Mouse (Mus musculus): ENCODE measurements around the gene Pip5kl1. TPM values are rescaled to one million over a fixed set of nuclear protein-coding genes. Genes with fewer than 3 reads are reported as not detected.

Gene Pip5kl1
- polyA plus RNA-seq, 1 experiment: not detected

DNA sequence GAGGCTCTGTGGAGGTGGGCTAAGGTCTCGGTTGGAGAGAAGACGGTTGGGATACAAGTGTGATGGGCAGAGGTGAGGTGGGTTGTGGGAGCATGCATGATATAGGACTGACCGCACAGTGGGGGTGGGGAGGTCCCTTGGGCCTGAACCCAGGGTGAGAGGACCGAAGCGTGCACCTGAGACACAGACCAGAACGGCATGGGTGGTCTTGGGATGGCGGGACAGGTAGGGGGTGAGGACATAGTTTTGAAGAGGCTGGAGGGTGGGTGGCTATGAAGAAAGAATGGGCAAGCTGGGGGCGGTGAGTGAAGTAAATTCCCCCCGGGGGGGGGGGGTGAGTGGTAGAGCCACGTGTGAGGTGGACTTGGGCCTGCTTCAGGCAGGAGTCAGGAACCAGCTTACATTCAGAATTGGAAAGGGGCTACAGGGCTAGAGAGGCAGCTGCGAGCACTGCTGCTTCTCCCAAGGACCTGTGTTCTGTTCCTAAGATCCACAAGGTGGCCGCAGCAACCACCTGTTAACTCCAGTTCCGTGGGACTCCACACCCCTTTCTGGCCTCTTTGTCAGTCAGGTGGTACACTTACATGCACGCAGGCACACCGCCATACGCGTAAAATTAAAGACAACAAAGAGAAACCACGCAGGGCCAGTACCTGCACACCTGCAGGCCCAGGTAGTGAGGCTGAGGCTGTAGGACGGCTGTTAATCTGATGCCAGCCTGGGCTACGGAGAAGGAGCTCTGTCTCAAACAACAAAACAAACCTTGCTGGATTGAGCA lies 52.9 kb downstream of the Pip5kl1 start:
- Histone ChIP-seq H3K9me3 (ENCODE audit: control insufficient read depth, low read length) (no peaks in the 10 kb centered on the region), H3K4me1 (ENCODE audit: control insufficient read depth) (peaks cover 25% of the 10 kb centered on the region), H3K27me3 (ENCODE audit: control insufficient read depth) (no peaks in the 10 kb centered on the region), H3K36me3 (ENCODE audit: control insufficient read depth) (no peaks in the 10 kb centered on the region), H3K4me3 (replicated peaks) (no peak overlapping the region)
- no peak for TF ChIP-seq GATA1 (IDR thresholded peaks at IDR 0.05; ENCODE audit: low read length)
- no peak for TF ChIP-seq TAL1 (IDR thresholded peaks at IDR 0.05; ENCODE audit: low read length)

- Histone ChIP-seq H3K4me1 (ENCODE audit: control insufficient read depth) (peaks cover 25% of the 10 kb centered on the region), H3K27me3 (ENCODE audit: control insufficient read depth) (no peaks in the 10 kb centered on the region), H3K9me3 (ENCODE audit: control insufficient read depth, low read length) (no peaks in the 10 kb centered on the region), H3K4me3 (replicated peaks) (no peak overlapping the region), H3K36me3 (ENCODE audit: control insufficient read depth) (no peaks in the 10 kb centered on the region)
- TF ChIP-seq GATA1 (IDR thresholded peaks at IDR 0.05; ENCODE audit: low read length) (no peak), TAL1 (IDR thresholded peaks at IDR 0.05; ENCODE audit: low read length) (no peak)
Measured at GRCm38 (mm10) chr2:32628044-32628550, 53.5 kb downstream of the Pip5kl1 start.

DNA sequence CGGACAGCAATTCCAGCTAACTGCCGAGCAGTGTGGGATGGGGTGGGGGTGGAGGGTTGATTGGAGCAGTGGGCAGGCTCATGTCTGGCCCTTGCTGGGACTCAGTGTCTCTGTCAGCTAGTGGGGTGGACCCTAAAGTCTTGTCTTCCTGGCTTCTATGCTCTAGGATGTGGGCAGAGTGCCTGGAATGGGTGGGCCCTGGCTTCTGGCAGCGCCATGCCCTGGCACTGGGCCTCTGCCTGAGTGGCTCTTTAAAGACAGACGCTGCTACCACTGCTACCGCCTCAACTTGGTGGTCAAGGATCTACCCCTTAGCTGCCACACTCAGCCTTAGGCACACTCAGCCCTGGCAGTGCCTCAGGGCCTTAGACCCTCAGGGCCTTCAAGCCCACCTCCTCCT lies 54.1 kb downstream of the Pip5kl1 start:
- no peak for TF ChIP-seq GATA1 (IDR thresholded peaks at IDR 0.05; ENCODE audit: low read length)
- no peak for TF ChIP-seq TAL1 (IDR thresholded peaks at IDR 0.05; ENCODE audit: low read length)
- Histone ChIP-seq H3K4me1 (ENCODE audit: control insufficient read depth) (peaks cover 25% of the 10 kb centered on the region), H3K36me3 (ENCODE audit: control insufficient read depth) (no peaks in the 10 kb centered on the region), H3K27me3 (ENCODE audit: control insufficient read depth) (no peaks in the 10 kb centered on the region), H3K9me3 (ENCODE audit: control insufficient read depth, low read length) (no peaks in the 10 kb centered on the region), H3K4me3 (replicated peaks) (no peak overlapping the region)

DNA sequence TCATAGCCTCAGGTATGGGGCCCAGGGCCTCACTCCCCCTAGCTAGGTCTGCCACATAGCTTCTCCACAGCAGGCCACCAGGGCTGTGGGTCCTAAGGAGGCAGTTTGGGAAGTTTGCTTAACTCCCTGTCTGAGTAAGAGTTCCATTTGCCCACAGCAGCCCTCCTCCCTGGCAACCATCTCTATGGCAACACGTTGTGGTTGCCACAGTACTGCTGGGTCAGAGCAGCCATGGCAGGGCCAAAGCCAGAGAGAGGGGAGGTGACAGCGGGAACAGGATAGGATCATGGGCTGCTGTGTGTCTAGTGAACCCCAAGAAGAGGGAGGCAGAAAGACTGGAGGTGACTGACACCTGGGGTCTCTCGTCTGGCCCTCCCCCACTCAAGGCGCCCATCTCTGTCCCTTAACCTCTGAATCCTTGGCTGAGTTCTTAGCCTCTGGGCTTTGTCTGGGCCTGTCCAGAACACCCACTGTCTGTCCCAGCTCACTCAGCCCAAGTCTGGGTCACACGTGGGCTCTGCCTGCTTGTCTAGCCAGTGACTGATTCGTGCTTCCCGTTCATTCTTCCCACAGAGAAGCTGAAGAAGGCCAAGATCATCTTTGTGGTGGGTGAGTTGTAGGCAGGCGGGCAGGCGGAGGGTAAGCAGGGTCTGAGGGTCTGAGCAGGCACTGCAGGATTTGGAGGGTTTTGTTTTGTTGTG lies 54.8 kb downstream of the Pip5kl1 start:
- no peaks in the 10 kb centered on the region for H3K27me3 ChIP-seq (ENCODE audit: control insufficient read depth)
- no peaks in the 10 kb centered on the region for H3K36me3 ChIP-seq (ENCODE audit: control insufficient read depth)
- peaks cover 24% of the 10 kb centered on the region for H3K4me1 ChIP-seq (ENCODE audit: control insufficient read depth)
- TF ChIP-seq TAL1 (IDR thresholded peaks at IDR 0.05; ENCODE audit: low read length) (no peak), GATA1 (IDR thresholded peaks at IDR 0.05; ENCODE audit: low read length) (no peak)
- H3K4me3 ChIP-seq (replicated peaks): no peak overlapping the region
- H3K9me3 ChIP-seq (ENCODE audit: control insufficient read depth, low read length): no peaks in the 10 kb centered on the region

- Histone ChIP-seq H3K27me3 (ENCODE audit: control insufficient read depth) (no peaks in the 10 kb centered on the region), H3K4me1 (ENCODE audit: control insufficient read depth) (peaks cover 17% of the 10 kb centered on the region), H3K4me3 (replicated peaks) (no peak overlapping the region), H3K9me3 (ENCODE audit: control insufficient read depth, low read length) (no peaks in the 10 kb centered on the region), H3K36me3 (ENCODE audit: control insufficient read depth) (no peaks in the 10 kb centered on the region)
- TF ChIP-seq GATA1 (IDR thresholded peaks at IDR 0.05; ENCODE audit: low read length) (no peak), TAL1 (IDR thresholded peaks at IDR 0.05; ENCODE audit: low read length) (no peak)
Measured at GRCm38 (mm10) chr2:32630036-32630435, 55.4 kb downstream of the Pip5kl1 start.

DNA sequence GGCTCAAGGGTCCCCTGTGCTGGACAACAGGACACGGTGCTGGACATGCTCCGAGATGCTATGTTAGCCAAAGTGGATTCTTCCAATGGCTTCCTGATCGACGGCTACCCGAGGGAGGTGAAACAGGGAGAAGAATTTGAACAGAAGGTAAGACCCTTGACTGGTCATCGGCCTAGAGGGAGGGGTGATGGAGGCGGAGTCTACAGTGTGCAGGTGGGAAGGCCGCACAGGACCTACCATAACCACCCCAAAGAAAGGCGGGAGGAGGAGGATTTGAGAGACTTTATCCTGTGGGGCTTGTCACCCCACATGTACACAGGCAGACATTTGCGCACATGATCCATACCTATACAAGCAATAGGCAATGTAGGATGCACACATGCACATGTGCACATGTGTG lies 56.4 kb downstream of the Pip5kl1 start:
- H3K27me3 ChIP-seq (ENCODE audit: control insufficient read depth): no peaks in the 10 kb centered on the region
- H3K9me3 ChIP-seq (ENCODE audit: control insufficient read depth, low read length): no peaks in the 10 kb centered on the region
- H3K4me1 ChIP-seq (ENCODE audit: control insufficient read depth): peaks cover 8% of the 10 kb centered on the region; the same call in 1 of the 2 replicates
- H3K36me3 ChIP-seq (ENCODE audit: control insufficient read depth): no peaks in the 10 kb centered on the region
- TF ChIP-seq GATA1 (IDR thresholded peaks at IDR 0.05; ENCODE audit: low read length): no peak
- TF ChIP-seq TAL1 (IDR thresholded peaks at IDR 0.05; ENCODE audit: low read length): no peak
- no peak overlapping the region for H3K4me3 ChIP-seq (replicated peaks)

- Histone ChIP-seq H3K4me1 (ENCODE audit: control insufficient read depth) (peaks cover 6% of the 10 kb centered on the region; the same call in 1 of the 2 replicates), H3K36me3 (ENCODE audit: control insufficient read depth) (no peaks in the 10 kb centered on the region), H3K27me3 (ENCODE audit: control insufficient read depth) (no peaks in the 10 kb centered on the region), H3K9me3 (ENCODE audit: control insufficient read depth, low read length) (no peaks in the 10 kb centered on the region), H3K4me3 (replicated peaks) (no peak overlapping the region)
- TF ChIP-seq GATA1 (IDR thresholded peaks at IDR 0.05; ENCODE audit: low read length) (no peak), TAL1 (IDR thresholded peaks at IDR 0.05; ENCODE audit: low read length) (no peak)
Measured at GRCm38 (mm10) chr2:32631737-32632394, 57.3 kb downstream of the Pip5kl1 start.

Other genes starting within 250 kb of the Pip5kl1 start
- gene Ciz1, start 222.5 kb upstream of the Pip5kl1 start, polyA plus RNA-seq (2012): 19.4 and 20.0 TPM in 2 replicates
- gene Dnm1, start 221.5 kb upstream of the Pip5kl1 start, polyA plus RNA-seq (2012): 0.03 TPM in 1 of 2 replicates, not detected in the other
- 29.8 and 38.6 TPM in 2 replicates for gene 1110008P14Rik, start 192.9 kb upstream of the Pip5kl1 start, polyA plus RNA-seq (2012)
- gene Lcn2, start 186.5 kb upstream of the Pip5kl1 start, polyA plus RNA-seq (2012): 0.19 and 0.32 TPM in 2 replicates
- gene Ptges2, start 178.9 kb upstream of the Pip5kl1 start, polyA plus RNA-seq (2012): 0.21 and 0.44 TPM in 2 replicates
- 0.26 and 0.29 TPM in 2 replicates for gene Naif1, start 124.3 kb upstream of the Pip5kl1 start, polyA plus RNA-seq (2012)
- gene Slc25a25, start 123.4 kb upstream of the Pip5kl1 start, polyA plus RNA-seq (2012): 1.9 and 2.0 TPM in 2 replicates
- gene Fam102a, start 39.5 kb upstream of the Pip5kl1 start, polyA plus RNA-seq (2012): 0.03 and 0.06 TPM in 2 replicates
- gene Dpm2, start 3.9 kb upstream of the Pip5kl1 start, polyA plus RNA-seq (2012): 1.2 and 1.7 TPM in 2 replicates
- not detected in 2 replicates for gene 9430097D07Rik, start 887 bp downstream of the Pip5kl1 start, polyA plus RNA-seq (2012)
- gene St6galnac4, start 12.3 kb downstream of the Pip5kl1 start, polyA plus RNA-seq (2012): 0.21 and 0.30 TPM in 2 replicates
- gene St6galnac6, start 24.9 kb downstream of the Pip5kl1 start, polyA plus RNA-seq (2012): 0.52 and 0.89 TPM in 2 replicates
- gene Ak1, start 47.0 kb downstream of the Pip5kl1 start, polyA plus RNA-seq (2012): 0.08 TPM in 1 of 2 replicates, not detected in the other
- 0.60 and 0.69 TPM in 2 replicates for gene Eng, start 71.8 kb downstream of the Pip5kl1 start, polyA plus RNA-seq (2012)
- 1.0 and 1.2 TPM in 2 replicates for gene Fpgs, start 129.3 kb downstream of the Pip5kl1 start, polyA plus RNA-seq (2012)
- gene Cdk9, start 138.3 kb downstream of the Pip5kl1 start, polyA plus RNA-seq (2012): 6.1 and 10.2 TPM in 2 replicates
- 0.04 and 0.06 TPM in 2 replicates for gene Sh2d3c, start 146.3 kb downstream of the Pip5kl1 start, polyA plus RNA-seq (2012)
- gene 6330409D20Rik, start 166.2 kb downstream of the Pip5kl1 start, polyA plus RNA-seq (2012): not detected in 2 replicates
- gene Tor2a, start 182.4 kb downstream of the Pip5kl1 start, polyA plus RNA-seq (2012): 1.5 and 2.4 TPM in 2 replicates
- gene Ttc16, start 200.8 kb downstream of the Pip5kl1 start, polyA plus RNA-seq (2012): 0.02 TPM in 1 of 2 replicates, not detected in the other
- gene Ptrh1, start 201.0 kb downstream of the Pip5kl1 start, polyA plus RNA-seq (2012): 0.06 TPM in 1 of 2 replicates, not detected in the other
- gene Cfap157, start 209.6 kb downstream of the Pip5kl1 start, polyA plus RNA-seq (2012): not detected in 2 replicates